ENCODE assay signal across 15 mouse cellular contexts in the genomic region with DNA sequence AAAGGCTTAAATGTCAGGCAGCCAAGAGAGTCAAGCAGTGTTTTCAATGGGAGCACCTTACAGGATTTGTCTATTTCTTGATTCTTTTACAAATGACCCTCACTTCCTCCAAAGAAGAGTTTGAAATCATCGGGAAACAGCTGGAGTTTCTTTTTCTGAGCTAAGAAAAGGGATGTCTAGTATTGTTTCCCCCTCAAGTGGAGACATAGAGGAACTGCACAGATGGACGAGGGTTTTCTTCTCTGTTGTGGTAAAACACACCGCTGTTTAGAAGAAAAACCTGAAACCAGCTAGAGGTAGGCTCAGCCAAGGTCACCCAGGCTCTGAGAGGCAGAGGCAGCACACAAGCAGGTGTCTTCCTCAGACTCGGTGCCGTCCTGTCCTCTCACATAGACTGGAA. TPM values are rescaled to one million over a fixed set of nuclear protein-coding genes. Genes with fewer than 3 reads are reported as not detected.
A peak's percentile ranks its signal among the peaks of the same experiment; 100 is the strongest.
DNase-seq lines count a peak whose midpoint lies in the region; ATAC-seq and TF ChIP-seq lines count a peak whose summit lies in the region.
"Had no signal": no experiment of that assay in that cellular context is flagged by ENCODE, and none has a peak within 500 bp of the region (broad histone marks: within the 10 kb centered on the region; RNA-seq: fewer than 3 reads in every experiment).

No protein-coding gene starts in this region.

- H3K4me1 ChIP-seq in kidney, adult 2 months (ENCODE audit: control insufficient read depth, insufficient read depth, low read length): peaks cover 2% of the 10 kb centered on the region; the same call in 1 of the 2 replicates
- no peaks in the 10 kb centered on the region for H3K4me1 ChIP-seq in midbrain, embryonic 15.5 days
- no peaks in the 10 kb centered on the region for H3K4me1 ChIP-seq in midbrain, embryonic 10.5 days
- H3K4me1 ChIP-seq: embryonic facial prominence, embryonic 15.5 days; hindbrain, embryonic 13.5 days; liver, embryonic 15.5 days had no signal

- TF ChIP-seq CTCF in kidney, adult 2 months (conservative IDR thresholded peaks at IDR 0.05; ENCODE audit: insufficient read depth, insufficient read length, low read depth, low read length): no peak

- H3K9me3 ChIP-seq in midbrain, embryonic 15.5 days: no peaks in the 10 kb centered on the region
- H3K9me3 ChIP-seq in midbrain, embryonic 10.5 days (replicated peaks): no peaks in the 10 kb centered on the region
- H3K9me3 ChIP-seq: embryonic facial prominence, embryonic 15.5 days; hindbrain, embryonic 13.5 days; liver, embryonic 15.5 days had no signal

- 19% methylated on average over 5 of the region's 5 CpGs for WGBS in kidney, adult 2 months
- WGBS in midbrain, embryonic 15.5 days: 34% methylated on average over 5 of the region's 5 CpGs
- WGBS in midbrain, embryonic 10.5 days: 42% methylated on average over 5 of the region's 5 CpGs

- no peaks in the 10 kb centered on the region for H3K36me3 ChIP-seq in kidney, adult 2 months (ENCODE audit: control insufficient read depth, insufficient read depth, low read length)
- no peaks in the 10 kb centered on the region for H3K36me3 ChIP-seq in midbrain, embryonic 15.5 days (replicated peaks)
- H3K36me3 ChIP-seq in midbrain, embryonic 10.5 days: no peaks in the 10 kb centered on the region
- H3K36me3 ChIP-seq: embryonic facial prominence, embryonic 15.5 days; hindbrain, embryonic 13.5 days; liver, embryonic 15.5 days had no signal

- no peak overlapping the region for H3K27ac ChIP-seq in kidney, adult 2 months (ENCODE audit: insufficient read depth, low read depth, low read length)
- H3K27ac ChIP-seq in midbrain, embryonic 15.5 days: no peak overlapping the region
- H3K27ac ChIP-seq in midbrain, embryonic 10.5 days (replicated peaks): no peak overlapping the region
- H3K27ac ChIP-seq: embryonic facial prominence, embryonic 15.5 days; gastrocnemius, adult 2 months; hindbrain, embryonic 13.5 days; liver, embryonic 15.5 days had no signal

- no peak overlapping the region for H3K9ac ChIP-seq in midbrain, embryonic 15.5 days
- H3K9ac ChIP-seq: embryonic facial prominence, embryonic 15.5 days; hindbrain, embryonic 13.5 days; liver, embryonic 15.5 days had no signal

- ATAC-seq in midbrain, embryonic 15.5 days (replicated peaks): peak; percentile 58; the same call in 1 of the 2 replicates
- ATAC-seq in CD4-positive, CD25-positive, alpha-beta regulatory T cell, adult 4 months: no peak

- no peaks in the 10 kb centered on the region for H3K27me3 ChIP-seq in kidney, adult 2 months (replicated peaks; ENCODE audit: control insufficient read depth, insufficient read depth, low read length)
- H3K27me3 ChIP-seq in midbrain, embryonic 15.5 days (replicated peaks): no peaks in the 10 kb centered on the region
- no peaks in the 10 kb centered on the region for H3K27me3 ChIP-seq in midbrain, embryonic 10.5 days (ENCODE audit: low read depth, poor library complexity, severe bottlenecking)
- H3K27me3 ChIP-seq: embryonic facial prominence, embryonic 15.5 days; hindbrain, embryonic 13.5 days; liver, embryonic 15.5 days had no signal

- no peak overlapping the region for H3K4me2 ChIP-seq in midbrain, embryonic 15.5 days
- H3K4me2 ChIP-seq: embryonic facial prominence, embryonic 15.5 days; hindbrain, embryonic 13.5 days; liver, embryonic 15.5 days had no signal

- no peak for TF ChIP-seq POLR2A in kidney, adult 2 months (IDR thresholded peaks at IDR 0.05; ENCODE audit: low read depth, low read length)

- H3K4me3 ChIP-seq in kidney, adult 2 months (ENCODE audit: insufficient read depth, low read depth, low read length): no peak overlapping the region
- no peak overlapping the region for H3K4me3 ChIP-seq in midbrain, embryonic 15.5 days
- no peak overlapping the region for H3K4me3 ChIP-seq in midbrain, embryonic 10.5 days
- H3K4me3 ChIP-seq: embryonic facial prominence, embryonic 15.5 days; gastrocnemius, adult 2 months; hindbrain, embryonic 13.5 days; liver, embryonic 15.5 days had no signal

- peak; percentile 3 for DNase-seq in adrenal gland, postnatal 10 days
- DNase-seq in adrenal gland, adult 18-20 months (ENCODE audit: low spot score in 2 of 2): no peak
- DNase-seq in kidney, adult 2 months: peak; percentile 39
- no peak for DNase-seq in kidney, postnatal 10 days
- DNase-seq in midbrain, embryonic 10.5 days (ENCODE audit: low spot score): no peak
- DNase-seq in cerebellum, postnatal 25 days: no peak
- DNase-seq: gastrocnemius, adult 2 months; layer of hippocampus, postnatal 36 days; thymus, postnatal 36 days had no signal

RNA-seq across cellular contexts. Expression of a gene that starts 29.9 kb away (rescaled TPM):
- total RNA-seq in adrenal gland, postnatal 10 days (2021): under 1 TPM; 0.12 to 0.15 TPM
- total RNA-seq in adrenal gland, adult 18-20 months (2021): under 1 TPM in 1 of 2 experiments, not detected in 1; 0.07 TPM
- polyA plus RNA-seq in kidney, adult 2 months (2012; rRNA removed): 9.4 and 10.8 TPM in 2 replicates
- polyA plus RNA-seq in midbrain, embryonic 15.5 days (2015; fragmentation: Nextera tagmentation; extraction: Ambion mirVana): 0.35 and 0.61 TPM in 2 replicates
- 0.70 and 0.75 TPM in 2 replicates for polyA plus RNA-seq in midbrain, embryonic 10.5 days (2016; fragmentation: Nextera tagmentation; extraction: Ambion mirVana)
- not detected for polyA plus RNA-seq in CD4-positive, CD25-positive, alpha-beta regulatory T cell, adult 4 months (2017; shearing (Covaris generic))
- total RNA-seq: gastrocnemius, adult 2 months; monocyte, adult 5-6 weeks had no signal
- polyA plus RNA-seq: liver, embryonic 15.5 days had no signal

Comparison
In these comparisons a context has a peak if more than half of its experiments do, and no peak if none do; other contexts are left out.
1. DNase-seq: peak in adrenal gland, postnatal 10 days (single experiment) and kidney, adult 2 months (single experiment); none in adrenal gland, adult 18-20 months (0 of 2), kidney, postnatal 10 days (single experiment), midbrain, embryonic 10.5 days (single experiment) and cerebellum, postnatal 25 days (0 of 2).